Mouse (Mus musculus) telencephalon, adult 2 months (tissue): ENCODE measurements at regions not wholly inside any gene's neighbourhood (a gene's known extent, or its start where the extent isn't known, plus 50 kb on each side); places are given as distances from the start of the nearest gene placed in this dataset.
A peak's percentile ranks its signal among the peaks of the same experiment; 100 is the strongest.
"Not testable (repeated sequence)": the region's sequence is repeated elsewhere in the genome, so short reads cannot be mapped to it uniquely, and the experiment has no call there.

Source experiments
- DNase-seq: peaks from one replicate; pipeline ENCODE4 v3.0.0-alpha.2; 2011; ENCODE audit warnings: low read depth, low spot score

DNA sequence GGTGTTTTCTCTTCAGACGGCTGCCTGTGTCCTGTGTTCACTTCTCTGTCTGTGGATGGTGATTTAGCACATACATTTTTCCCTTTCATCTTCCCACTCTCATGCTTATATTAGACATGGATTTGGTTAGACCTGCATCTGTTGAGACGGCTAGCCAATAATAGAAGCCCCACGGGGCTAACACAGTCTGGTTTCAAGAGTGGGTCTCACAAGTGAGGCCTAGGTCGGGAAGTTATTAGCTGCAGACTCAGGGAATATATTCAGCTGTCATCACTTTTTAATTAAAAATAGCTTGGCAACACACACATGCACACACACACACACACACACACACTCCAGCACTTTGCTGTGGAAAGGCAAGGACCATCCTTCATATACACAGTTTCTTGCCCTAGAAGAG, 287.7 kb upstream of the Ubash3b start:
- DNase-seq, result no peak

DNA sequence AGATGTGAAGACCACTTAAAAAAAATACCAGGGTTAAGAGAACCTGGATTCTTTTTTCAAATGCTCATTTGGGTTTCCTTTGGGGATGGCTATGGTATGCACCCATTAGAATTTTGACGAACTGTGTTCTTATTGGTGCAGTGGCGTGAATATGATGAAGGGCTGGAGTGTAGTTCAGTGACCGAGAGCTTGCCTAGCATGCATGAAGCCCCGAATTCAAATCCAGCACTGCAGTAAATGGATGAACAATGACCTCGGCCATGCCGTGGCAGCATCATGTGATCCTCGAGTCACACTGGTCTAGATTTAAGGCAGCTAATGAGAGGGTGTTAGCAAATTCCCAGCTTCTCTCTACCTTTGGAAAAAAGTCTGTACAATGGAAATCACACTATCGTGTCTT, 286.4 kb upstream of the Ubash3b start:
- DNase-seq, result no peak

DNA sequence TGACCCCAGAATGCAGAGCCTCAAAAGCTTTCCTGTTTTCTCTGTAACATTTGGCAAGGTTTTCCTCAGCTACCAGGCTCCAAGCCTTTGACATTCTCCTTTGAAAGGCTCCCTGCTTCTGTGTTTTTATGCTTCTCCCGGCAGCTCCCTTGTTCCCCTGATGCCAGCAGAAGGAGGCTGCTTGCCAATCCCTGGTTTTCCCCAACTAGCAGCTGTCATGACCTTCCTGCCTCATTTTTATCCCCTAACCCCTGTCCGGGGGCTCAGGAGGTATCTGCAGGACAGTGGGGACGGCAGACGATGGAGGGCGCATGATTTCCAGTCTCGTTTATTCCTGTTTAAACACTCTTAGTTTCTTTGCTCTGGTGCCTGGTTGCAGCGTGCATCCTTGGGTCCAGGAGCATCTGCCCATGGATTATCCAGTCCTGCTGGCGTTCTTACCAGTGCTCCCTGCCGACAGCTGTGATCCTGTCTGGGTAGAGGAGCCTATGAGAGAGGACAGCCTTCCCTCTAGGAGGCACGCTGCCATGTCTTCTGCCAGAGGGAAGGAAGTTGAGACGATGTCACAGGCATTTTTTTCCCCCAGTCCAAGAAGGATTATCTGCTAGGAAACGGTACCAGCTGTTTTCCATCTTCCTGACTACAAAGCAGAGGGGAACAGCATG, 285.8 kb upstream of the Ubash3b start:
- no peak for DNase-seq

DNA sequence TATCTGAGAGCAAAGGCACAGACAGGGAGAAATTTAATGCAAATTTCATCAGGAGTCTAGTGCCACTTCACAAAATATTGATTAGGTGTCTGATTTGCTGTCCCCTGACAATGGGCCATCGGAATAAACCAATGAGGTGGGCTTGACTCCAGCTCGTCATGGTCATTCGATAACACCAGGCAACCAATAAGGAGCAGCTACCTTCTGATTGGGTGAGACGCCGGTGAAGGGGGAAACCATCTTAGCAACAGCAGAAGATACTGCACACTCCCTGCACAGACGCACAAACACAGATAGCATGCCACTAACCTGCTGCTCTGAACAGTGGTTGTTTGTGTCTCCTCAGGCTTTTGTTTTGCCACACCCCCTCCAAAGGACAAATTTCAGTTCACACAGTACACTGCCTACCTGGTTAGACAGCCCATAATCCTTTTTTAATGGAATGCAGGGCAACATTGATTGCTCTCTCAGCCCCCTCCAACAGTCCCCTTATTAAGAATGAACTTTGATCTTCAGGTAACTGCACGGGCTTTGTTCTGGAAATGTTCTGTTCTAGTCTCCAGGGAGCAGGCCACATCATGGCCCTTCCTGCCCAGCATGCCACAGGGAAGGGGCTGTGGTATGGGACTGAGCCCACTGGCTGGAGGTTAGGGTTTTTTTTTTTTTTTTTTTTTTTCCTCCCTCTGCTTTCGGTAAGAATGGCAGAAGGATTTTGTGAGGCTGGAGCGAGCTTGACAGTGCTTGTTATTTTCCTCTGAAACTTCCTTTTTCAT, 285.1 kb upstream of the Ubash3b start:
- DNase-seq, result peak; percentile 88

DNA sequence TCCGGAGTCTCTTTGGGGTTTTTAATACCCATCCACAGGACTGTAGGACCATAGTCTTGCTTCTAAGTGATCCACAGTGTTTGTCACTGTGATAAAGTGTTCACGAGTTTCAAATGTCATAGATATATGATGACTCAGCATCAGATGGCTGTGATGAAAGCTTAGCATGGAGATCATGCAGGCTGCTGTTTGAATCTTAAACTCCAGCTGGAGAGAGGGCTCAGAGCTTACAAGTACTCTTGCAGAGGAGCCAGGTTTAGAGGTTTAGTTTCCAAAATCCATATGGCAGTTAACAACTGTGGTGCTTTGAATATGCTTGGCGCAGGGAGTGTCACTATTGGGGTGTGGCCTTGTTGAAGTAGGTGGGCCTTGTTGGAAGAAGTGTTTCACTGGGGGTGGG, 280.9 kb upstream of the Ubash3b start:
- no peak for DNase-seq

DNA sequence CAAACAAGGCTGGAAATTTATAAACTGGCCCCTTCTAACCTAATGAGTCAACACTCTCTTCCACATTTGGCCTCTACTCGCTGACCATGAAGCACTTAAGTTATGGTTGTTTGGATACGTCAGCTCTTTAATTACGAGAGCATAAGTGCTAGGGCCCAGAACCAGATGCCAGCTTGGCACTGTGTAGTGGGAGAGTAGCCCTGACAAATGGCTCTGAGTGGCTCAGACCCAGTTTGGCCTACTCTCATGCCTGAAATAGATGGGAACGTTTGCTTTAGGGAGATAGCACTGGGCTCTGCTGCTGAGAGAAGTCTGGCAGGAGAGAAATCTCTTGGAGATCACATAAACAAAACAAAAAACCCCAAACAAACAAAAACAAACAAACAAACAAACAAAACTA, 278.5 kb upstream of the Ubash3b start:
- no peak for DNase-seq

DNA sequence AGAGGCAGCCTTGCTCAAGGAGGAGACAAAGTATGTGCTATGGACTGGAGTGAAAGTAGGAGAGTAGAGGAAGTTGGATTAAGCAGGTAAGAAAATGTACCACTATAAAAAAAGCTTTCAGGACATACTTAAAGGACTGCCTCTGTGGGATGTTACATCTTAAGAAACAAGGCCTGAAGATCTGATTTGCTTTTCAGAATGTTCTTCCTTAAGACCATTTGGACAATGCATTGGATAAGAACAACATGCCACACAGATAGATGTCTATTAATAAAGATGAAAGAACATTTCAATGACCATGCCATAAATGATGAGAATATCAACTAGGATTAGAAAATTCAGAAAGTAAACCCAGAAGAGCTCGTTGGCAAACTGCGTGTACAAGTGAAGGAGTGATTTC, 276.6 kb upstream of the Ubash3b start:
- DNase-seq, result no peak

DNA sequence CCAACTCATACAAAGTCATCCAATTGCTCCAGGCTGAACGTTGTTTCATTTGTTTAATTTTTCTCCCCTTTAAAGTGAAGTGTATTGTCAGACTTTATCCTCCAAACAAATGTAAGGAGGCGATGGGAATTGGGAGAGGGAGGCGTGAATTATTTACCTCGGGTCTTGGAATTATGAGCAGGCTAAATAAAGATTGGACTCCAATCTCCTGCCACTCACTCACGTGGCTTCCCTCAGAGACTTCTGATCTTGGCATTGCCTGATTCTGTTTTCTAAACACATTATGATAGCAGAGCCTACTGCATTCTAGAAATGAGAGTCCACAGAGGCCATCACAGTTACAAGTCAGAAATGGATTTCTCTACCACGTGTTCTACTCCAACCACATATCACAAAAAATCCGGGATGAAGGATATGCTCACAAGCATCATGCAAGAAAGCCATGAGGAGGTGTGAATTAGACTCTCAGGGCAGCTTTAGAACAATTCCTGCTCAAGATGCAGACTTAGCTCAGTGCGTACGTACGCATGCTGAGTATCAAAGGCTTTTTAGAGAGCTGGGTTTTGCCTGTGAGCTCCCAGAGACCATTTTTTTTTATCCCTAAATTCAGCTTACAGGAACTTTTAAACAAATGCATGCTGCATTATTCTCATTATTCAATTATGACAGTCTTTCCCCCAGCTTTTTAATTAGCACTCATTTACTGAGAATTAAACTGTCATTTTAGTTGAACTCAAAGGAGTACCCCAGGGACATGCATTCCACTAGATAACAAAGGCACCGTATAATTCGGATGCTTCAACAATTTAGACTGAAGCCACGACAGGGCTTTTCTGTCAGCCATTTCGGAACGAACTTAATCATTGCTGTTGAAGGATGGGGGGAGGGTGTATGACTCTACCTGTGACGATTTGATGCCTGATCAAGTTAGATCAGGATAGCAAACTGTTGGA, 269.2 kb upstream of the Ubash3b start:
- no peak for DNase-seq

DNA sequence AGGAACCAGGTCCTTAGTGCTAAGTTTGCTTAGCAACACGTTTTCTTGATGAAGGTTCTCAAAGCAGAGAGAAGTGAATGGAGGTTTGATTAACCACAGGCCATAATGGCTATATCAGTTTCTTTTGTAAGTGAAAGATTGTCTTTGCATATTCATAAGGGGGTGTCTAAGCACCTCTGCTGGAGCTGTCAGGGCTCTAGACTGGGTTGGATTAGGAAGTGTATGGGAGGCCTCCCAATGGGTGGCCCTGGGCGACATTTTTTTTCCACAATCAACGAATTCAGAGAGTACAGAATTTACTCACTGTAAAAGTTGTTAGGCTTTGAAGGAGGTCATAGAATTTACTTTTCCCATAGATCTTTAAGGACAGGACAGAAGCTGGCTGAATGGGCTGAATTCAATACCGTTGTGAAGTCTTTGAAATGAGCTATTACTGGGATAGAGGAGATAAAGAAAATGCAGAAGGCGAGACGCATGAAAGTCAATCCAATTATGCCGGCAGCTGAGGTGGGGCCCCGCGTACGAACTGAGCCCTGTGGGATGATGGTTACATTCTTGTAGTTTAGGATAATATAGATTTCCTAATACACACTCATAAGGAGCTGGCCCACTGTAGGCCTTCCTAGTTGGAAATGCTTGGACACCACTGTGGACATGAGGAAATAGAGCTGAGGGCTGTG, 268.4 kb upstream of the Ubash3b start:
- DNase-seq, result no peak

DNA sequence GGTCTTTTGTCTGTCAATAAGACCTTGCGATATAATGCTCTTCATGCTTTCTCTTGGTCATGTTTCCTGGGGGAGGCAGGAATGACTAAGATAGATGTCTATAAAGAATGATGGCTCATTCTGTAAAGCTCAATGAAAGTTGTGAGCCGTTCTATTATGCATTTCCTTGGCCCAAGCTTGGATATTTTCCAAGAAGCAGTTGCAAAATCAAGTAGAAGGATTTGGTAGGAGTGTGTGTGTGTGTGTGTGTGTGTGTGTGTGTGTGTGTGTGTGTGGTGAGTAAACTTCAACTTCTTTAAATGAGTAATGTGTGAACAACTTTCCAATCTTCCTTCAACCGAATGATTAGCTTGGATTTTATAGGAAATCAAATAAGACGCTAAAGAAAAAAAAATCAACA, 267.7 kb upstream of the Ubash3b start:
- no peak for DNase-seq

DNA sequence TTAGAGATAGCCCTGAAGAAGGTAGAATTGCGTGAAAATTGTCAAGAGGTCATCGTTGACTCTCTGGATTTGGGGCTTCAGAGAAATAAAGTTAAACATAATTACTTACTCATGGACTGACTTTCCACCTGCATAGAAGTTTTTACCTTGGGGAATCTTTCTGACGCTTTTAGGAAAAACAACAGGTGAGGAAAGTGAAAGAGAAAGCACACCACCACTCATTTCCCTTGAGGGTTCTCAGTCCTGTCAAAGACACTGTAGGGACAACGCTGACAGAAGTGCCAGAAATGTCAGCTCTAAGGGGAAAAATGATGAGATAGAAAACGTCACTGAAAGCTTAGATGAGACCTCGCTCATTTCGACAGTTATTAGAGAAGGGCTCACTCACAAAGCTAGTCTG, 265.2 kb upstream of the Ubash3b start:
- no peak for DNase-seq

DNA sequence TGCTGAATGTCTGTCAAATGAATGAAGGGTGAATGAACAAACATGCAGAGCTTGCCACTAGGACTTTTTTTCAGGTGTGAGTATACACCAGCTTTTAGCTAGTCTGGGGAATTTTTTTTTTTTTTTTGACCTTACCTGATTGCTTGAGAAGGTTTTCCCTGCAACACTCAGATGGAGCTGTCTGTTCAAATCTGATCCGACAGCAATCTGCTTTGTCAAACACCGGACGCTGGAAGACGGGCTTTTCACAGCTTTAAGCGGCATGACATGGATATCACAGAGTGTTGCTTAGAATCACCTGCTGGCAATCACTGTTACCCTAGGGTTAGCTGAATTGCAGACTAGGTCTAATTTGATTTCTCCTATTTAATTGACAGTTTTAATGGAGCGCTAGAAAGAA, 263.7 kb upstream of the Ubash3b start:
- no peak for DNase-seq

DNA sequence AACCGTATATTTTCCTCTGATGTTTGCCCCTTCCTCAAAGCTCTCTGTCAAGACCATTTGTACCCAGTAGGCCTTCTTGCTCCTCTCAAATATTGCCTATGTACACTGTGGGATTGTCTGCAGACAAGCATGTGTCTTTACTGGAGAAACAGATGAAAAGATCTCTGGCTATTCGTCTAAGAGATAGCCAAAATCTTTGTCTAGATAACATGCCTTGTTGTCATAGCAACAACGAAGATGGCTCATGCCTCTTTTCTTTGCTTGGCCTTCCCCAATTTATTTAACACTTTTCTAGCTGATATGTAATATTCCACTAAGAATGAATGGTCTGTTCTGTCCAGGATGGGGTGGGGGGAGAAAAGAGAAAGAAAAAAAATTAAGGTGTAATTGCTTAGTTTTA, 252.3 kb upstream of the Ubash3b start:
- DNase-seq, result no peak

DNA sequence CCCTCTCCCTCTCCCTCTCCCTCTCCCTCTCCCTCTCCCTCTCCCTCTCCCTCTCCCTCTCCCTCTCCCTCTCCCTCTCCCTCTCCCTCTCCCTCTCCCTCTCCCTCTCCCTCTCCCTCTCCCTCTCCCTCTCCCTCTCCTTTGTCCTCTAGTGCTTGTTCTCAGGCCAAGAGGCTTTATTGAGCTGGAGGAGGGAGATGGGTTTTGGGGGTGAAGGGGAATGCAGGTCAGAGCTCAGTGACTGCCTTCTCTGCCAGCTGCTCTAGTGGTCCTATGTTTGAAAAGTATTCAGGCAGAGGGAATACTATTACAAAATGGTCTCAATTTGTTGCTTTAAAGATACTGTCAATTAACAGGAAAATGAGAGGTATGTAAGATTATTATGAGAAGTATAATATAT, 251.6 kb upstream of the Ubash3b start:
- not testable (repeated sequence) for DNase-seq

DNA sequence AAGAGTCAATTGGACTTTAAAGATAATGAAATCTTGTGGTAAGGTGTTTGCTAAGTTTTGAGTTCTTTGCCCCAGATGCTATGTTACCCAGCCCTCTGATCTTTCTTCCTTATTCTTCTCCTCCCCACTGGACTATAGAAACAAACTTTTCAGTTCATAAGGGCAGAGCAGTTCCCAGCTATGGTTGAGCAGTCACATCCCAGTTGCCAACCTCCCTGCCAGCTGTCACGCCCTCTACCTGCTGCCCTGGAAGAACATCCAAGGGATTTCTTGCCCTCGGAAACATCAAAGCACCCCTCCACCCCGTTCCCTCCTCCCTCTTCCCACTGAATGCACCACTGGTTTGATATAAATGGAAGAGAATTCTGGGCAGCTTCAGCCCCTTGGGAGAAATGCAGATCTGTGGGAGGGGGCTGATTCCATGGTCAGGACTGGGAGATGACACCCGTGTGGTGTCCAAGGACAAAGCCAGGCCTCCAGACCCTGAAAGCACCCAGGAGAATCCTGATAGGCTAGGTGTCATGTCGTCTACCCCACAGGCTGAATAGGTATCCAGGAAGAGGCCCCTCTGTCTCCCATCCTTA, 250.8 kb upstream of the Ubash3b start:
- DNase-seq, result no peak

DNA sequence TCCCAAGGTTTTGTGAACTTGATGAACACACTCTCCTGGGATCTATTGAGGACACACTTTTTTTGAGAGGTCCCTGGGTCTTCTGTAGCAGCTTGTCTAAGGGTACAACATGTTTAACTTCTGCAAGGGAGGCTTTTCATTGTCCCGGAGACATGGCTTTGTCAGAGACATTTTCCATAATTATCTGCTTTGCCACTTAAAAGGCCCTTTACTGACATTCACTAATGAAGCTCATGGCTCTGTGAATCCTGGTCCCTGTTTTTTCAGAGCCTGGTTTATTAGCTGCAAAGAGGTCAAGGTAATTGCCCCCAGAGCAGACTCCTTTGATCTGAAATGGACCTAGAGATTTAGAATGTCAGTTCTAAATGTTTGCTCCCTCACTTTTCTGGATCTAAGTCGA, 246.8 kb upstream of the Ubash3b start:
- no peak for DNase-seq

DNA sequence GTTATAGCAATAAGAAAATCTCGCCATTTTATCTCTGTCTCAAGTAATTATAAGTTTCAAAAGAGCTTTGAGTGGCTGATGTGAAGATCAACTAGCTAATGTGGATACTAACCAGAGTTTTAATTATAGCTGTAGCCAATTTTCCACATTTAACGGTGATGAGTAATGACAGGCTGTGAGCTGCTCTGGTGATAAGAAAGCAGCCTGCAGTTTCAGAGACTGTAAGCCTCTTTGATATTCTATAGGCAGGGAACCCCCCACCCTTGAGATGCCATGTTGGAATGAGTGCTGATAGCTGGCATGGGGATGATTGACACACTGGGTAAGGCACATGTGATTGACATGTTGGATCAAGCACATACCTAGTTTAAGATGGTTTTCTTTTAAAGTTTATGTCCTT, 245.6 kb upstream of the Ubash3b start:
- no peak for DNase-seq

DNA sequence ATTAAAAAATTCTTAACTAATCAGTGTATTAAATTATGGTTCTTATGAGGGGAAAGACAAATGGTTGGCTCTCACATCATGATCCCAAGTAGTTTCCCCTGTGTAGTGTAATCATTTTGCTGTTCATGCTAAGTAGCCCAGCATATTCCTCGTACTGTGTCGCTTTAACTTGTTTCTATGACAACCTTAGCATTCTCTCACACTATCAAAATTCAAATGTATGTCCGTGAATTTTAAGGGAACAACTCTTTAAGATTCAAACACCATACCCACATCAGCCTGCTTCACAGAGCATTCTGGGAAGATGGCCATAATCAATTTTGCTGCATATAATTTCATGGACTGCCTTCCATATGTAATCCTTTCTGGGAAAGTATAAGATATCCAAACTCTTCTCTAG, 241.4 kb upstream of the Ubash3b start:
- DNase-seq, result no peak

DNA sequence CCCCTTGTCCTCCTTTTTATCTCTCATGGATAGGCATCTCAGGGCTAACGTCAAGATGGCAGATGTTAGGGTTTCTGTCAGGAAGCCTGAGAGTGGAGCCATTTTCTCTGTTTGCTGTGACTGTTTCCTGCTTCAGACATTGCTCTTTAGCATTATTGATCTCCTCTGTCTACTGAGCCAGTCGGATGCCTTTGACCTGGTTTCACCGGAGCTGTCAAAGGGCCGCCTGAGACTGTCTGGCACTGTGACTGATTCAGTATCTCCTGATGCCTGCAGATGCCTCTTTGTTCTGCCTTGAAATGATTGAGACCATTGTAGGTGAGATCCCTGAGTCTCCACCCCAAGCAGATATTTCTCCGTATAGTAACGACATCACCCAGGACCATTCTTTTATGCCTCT, 239.5 kb upstream of the Ubash3b start:
- no peak for DNase-seq

DNA sequence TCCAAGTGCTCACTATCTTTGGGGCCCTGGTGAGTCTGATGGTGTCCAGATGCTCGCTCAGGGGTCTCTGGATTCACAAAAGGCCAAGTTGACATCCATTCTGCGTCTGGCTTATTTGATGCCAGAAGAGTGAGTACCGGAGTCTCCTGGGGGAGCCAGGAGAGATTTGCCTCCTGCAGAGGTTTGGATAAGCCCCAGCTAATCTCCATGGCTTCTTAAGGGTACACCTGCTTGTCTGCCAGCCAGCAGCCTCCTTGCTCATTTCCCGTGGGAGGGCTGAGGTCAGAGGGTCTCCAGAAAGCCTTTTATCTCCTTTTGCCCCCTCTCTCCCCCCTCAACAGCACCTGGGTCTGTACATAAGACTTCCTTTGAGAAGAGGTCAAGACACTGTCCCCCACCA, 234.0 kb upstream of the Ubash3b start:
- DNase-seq, result no peak

DNA sequence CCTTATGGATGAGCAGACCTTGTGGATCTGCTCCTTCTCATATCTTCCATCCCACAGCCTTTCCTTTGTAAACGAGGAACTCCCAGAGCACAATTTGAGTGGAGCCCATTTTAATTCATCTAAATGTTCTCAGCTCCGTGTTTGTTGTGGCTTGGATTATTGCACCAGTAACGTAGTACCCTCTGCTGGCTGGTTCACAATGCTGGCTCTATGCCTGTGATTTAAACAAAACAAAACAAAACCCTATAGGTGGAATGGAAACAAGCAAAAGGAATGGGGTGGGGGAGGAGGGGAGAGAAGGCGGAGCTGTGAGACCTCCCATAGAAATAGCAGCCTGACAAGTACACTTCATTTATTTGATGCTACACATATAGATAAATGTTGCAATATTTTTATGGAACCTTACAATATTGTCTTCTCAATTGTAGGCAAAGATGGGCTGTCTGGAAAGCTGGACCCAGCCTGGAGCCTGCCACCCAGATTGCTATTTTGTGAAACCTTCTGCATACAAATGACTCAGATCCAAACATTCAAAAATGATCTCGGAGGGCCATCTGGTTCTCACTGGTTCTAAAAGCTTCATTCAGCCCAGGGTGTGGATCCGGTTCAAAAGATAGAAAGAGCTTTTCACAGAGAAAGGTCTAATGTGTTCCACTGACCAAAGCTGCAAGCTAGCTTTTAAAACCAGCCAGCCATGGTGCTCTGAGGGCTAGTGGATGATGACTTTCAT, 230.3 kb upstream of the Ubash3b start:
- peak; percentile 73 for DNase-seq
